26 mouse cellular contexts compared by ENCODE assay signal in the genomic region with DNA sequence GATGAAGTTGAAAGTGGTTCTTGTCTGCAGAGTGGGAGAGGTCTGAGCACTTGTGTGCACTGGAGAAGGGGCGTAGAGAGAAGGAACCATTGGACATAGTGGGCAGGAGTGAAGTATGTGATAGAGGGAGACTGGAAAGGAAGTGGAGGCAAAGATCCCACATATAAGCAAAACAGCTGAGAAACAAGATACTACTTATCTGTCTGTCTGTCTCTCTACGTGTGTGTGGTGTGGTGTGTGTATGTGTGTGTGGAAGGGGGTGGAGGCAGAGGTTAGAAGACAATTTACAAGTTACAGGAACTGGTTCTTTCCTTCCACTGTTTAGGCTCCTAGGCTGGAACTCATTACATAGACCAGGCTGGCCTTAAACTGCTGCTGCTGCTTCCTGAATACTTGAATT.
"Had no signal": no experiment of that assay in that cellular context is flagged by ENCODE, and none has a peak within 500 bp of the region (broad histone marks: within the 10 kb centered on the region; RNA-seq: fewer than 3 reads in every experiment).

No protein-coding gene starts in this region.

- H3K36me3 ChIP-seq: heart, embryonic 10.5 days; heart, embryonic 12.5 days; hindbrain, embryonic 10.5 days; intestine, embryonic 15.5 days; kidney, embryonic 15.5 days; limb, embryonic 13.5 days; limb, embryonic 15.5 days had no signal

- DNase-seq: gastrocnemius, adult 2 months; gastrocnemius, postnatal 10 days; gastrocnemius, postnatal 25 days; heart, postnatal 10 days; heart, postnatal 4 days; kidney, adult 2 months; kidney, adult 9 months; kidney, postnatal 14 days; kidney, postnatal 36 days; layer of hippocampus, adult 9-11 months; layer of hippocampus, postnatal 36 days; left cerebral cortex, postnatal 4 days had no signal

- H3K9ac ChIP-seq: heart, embryonic 12.5 days; hindbrain, embryonic 12.5 days; hindbrain, embryonic 14.5 days; intestine, embryonic 15.5 days; kidney, embryonic 15.5 days; limb, embryonic 13.5 days; limb, embryonic 15.5 days; liver, embryonic 14.5 days had no signal

- ATAC-seq: hindbrain, embryonic 16.5 days; inflammation-experienced regulatory T-cells, adult 6 months; intestine, embryonic 15.5 days; intestine, postnatal 0 days had no signal

- H3K4me1 ChIP-seq: heart, embryonic 12.5 days; hindbrain, embryonic 10.5 days; hindbrain, embryonic 12.5 days; intestine, embryonic 15.5 days; kidney, embryonic 15.5 days; limb, embryonic 13.5 days; limb, embryonic 15.5 days had no signal

- H3K9me3 ChIP-seq: heart, embryonic 10.5 days; heart, embryonic 12.5 days; hindbrain, embryonic 10.5 days; hindbrain, embryonic 12.5 days; intestine, embryonic 15.5 days; kidney, embryonic 15.5 days; limb, embryonic 13.5 days; limb, embryonic 15.5 days had no signal

- H3K4me2 ChIP-seq: heart, embryonic 12.5 days; hindbrain, embryonic 12.5 days; hindbrain, embryonic 14.5 days; intestine, embryonic 15.5 days; kidney, embryonic 15.5 days; limb, embryonic 13.5 days; limb, embryonic 15.5 days had no signal

- H3K27ac ChIP-seq: gastrocnemius, adult 2 months; heart, embryonic 10.5 days; hindbrain, embryonic 10.5 days; hindbrain, embryonic 12.5 days; hindbrain, embryonic 14.5 days; intestine, embryonic 15.5 days; kidney, embryonic 15.5 days; kidney, postnatal 0 days; limb, embryonic 13.5 days; limb, embryonic 15.5 days; liver, embryonic 14.5 days had no signal

- H3K27me3 ChIP-seq: hindbrain, embryonic 12.5 days; intestine, embryonic 15.5 days; kidney, embryonic 15.5 days; limb, embryonic 13.5 days; limb, embryonic 15.5 days had no signal

- H3K4me3 ChIP-seq: gastrocnemius, adult 2 months; heart, embryonic 10.5 days; heart, embryonic 12.5 days; hindbrain, embryonic 10.5 days; hindbrain, embryonic 12.5 days; intestine, embryonic 15.5 days; kidney, embryonic 15.5 days; limb, embryonic 13.5 days; limb, embryonic 15.5 days had no signal
